Mouse (Mus musculus) C2C12 (cell line): ENCODE results near the gene Memo1. TPM values are rescaled to one million over a fixed set of nuclear protein-coding genes. Genes with fewer than 3 reads are reported as not detected.

Experiments
- H3K27me3 ChIP-seq: one replicate; pipeline ENCODE4 v1.6.1; 2011; ENCODE audit not compliant: control insufficient read depth, insufficient read depth, insufficient read length
- H3K36me3 ChIP-seq: one replicate; pipeline ENCODE4 v1.6.1; 2011; ENCODE audit not compliant: control insufficient read depth, insufficient read depth
- H3K4me3 ChIP-seq: one replicate; pipeline ENCODE4 v1.5.1; 2011; ENCODE audit warnings: mild to moderate bottlenecking, control low read depth; ENCODE audit not compliant: poor library complexity, insufficient read depth, severe bottlenecking
- H3K79me2 ChIP-seq: one replicate; pipeline ENCODE4 v1.6.1; 2011; ENCODE audit not compliant: control insufficient read depth, insufficient read depth
- H3K79me3 ChIP-seq: one replicate; pipeline ENCODE4 v1.6.1; 2011; ENCODE audit warnings: low read depth, control low read depth
- H3ac ChIP-seq: one replicate; pipeline ENCODE3; 2011; ENCODE audit warnings: low read depth; ENCODE audit not compliant: control insufficient read depth, insufficient read length
- CEBPB ChIP-seq: IDR thresholded peaks from one replicate; pipeline ENCODE4 v1.6.1; 2011; ENCODE audit warnings: low read depth, mild to moderate bottlenecking, control low read depth, moderate library complexity
- CTCF ChIP-seq: IDR thresholded peaks from one replicate; pipeline ENCODE4 v1.5.1; 2011; ENCODE audit not compliant: control insufficient read depth, insufficient read depth, insufficient read length
- FOSL1 ChIP-seq: IDR thresholded peaks from one replicate; pipeline ENCODE4 v1.8.0; 2011; ENCODE audit warnings: mild to moderate bottlenecking, low read length; ENCODE audit not compliant: poor library complexity, insufficient read depth, severe bottlenecking
- MAX ChIP-seq: IDR thresholded peaks from one replicate; pipeline ENCODE4 v1.6.1; 2011; ENCODE audit warnings: mild to moderate bottlenecking, control low read depth
- MYOD1 ChIP-seq: IDR thresholded peaks from one replicate; pipeline ENCODE4 v1.6.1; 2011; ENCODE audit warnings: low read depth; ENCODE audit not compliant: control insufficient read depth, insufficient read length
- MYOG ChIP-seq: IDR thresholded peaks from one replicate; pipeline ENCODE4 v1.6.1; 2011; ENCODE audit not compliant: control insufficient read depth, insufficient read length; ENCODE audit errors: extremely low read depth
- USF1 ChIP-seq: IDR thresholded peaks from one replicate; pipeline ENCODE4 v1.6.1; 2011; ENCODE audit warnings: low read depth, mild to moderate bottlenecking, control low read depth, moderate library complexity
- polyA plus RNA-seq: library from polyadenylated mRNA; unstranded; fragments of >200 nt; fragmentation: generic; extraction: Trizol; gene quantifications from one replicate; pipeline ENCODE4 v1.2.1, GENCODE M21; 2012; ENCODE audit warnings: missing spikeins

Gene Memo1
- polyA plus RNA-seq, 1 experiment = 63.5 TPM

GRCm38 (mm10) chr17:74271541-74272268, 23.6 kb downstream of the Memo1 start:
- Histone ChIP-seq H3K79me3 (peaks cover 95% of the 10 kb centered on the region), H3K4me3 (no peak overlapping the region), H3K36me3 (peaks cover 9% of the 10 kb centered on the region), H3ac (no peak overlapping the region), H3K79me2 (peaks cover 98% of the 10 kb centered on the region), H3K27me3 (no peaks in the 10 kb centered on the region)
- TF ChIP-seq MYOG (no peak), CTCF (no peak), MYOD1 (no peak), FOSL1 (no peak), MAX (no peak), CEBPB (no peak), USF1 (no peak)

GRCm38 (mm10) chr17:74270205-74270604, 25.1 kb downstream of the Memo1 start:
- Histone ChIP-seq H3ac (no peak overlapping the region), H3K4me3 (no peak overlapping the region), H3K27me3 (no peaks in the 10 kb centered on the region), H3K79me3 (peaks cover 98% of the 10 kb centered on the region), H3K79me2 (peaks cover 100% of the 10 kb centered on the region), H3K36me3 (peaks cover 9% of the 10 kb centered on the region)
- TF ChIP-seq FOSL1 = no peak
- TF ChIP-seq USF1 = no peak
- no peak for TF ChIP-seq CTCF
- TF ChIP-seq MAX = no peak
- no peak for TF ChIP-seq MYOG
- TF ChIP-seq MYOD1 = no peak
- TF ChIP-seq CEBPB = no peak

- Histone ChIP-seq H3K4me3 (no peak overlapping the region), H3ac (no peak overlapping the region), H3K79me3 (peaks cover 97% of the 10 kb centered on the region), H3K27me3 (no peaks in the 10 kb centered on the region), H3K79me2 (peaks cover 100% of the 10 kb centered on the region), H3K36me3 (peaks cover 5% of the 10 kb centered on the region)
- no peak for TF ChIP-seq CEBPB
- no peak for TF ChIP-seq MYOG
- TF ChIP-seq MAX = no peak
- no peak for TF ChIP-seq CTCF
- no peak for TF ChIP-seq FOSL1
- no peak for TF ChIP-seq USF1
Measured at GRCm38 (mm10) chr17:74267415-74268180, 27.7 kb downstream of the Memo1 start.

- TF ChIP-seq CEBPB = no peak
- no peak for TF ChIP-seq MYOG
- TF ChIP-seq USF1 = no peak
- no peak for TF ChIP-seq CTCF
- TF ChIP-seq MAX = no peak
- Histone ChIP-seq H3K79me2 (peaks cover 100% of the 10 kb centered on the region), H3K4me3 (no peak overlapping the region)
Measured at GRCm38 (mm10) chr17:74265636-74266035, 29.7 kb downstream of the Memo1 start.

GRCm38 (mm10) chr17:74265156-74265505, 30.2 kb downstream of the Memo1 start:
- H3K4me3 ChIP-seq = no peak overlapping the region

More at GRCm38 (mm10) chr17:74265636-74266035, 29.7 kb downstream of the Memo1 start:
- no peak overlapping the region for H3ac ChIP-seq
- H3K27me3 ChIP-seq = no peaks in the 10 kb centered on the region
- H3K79me3 ChIP-seq = peaks cover 98% of the 10 kb centered on the region
- peaks cover 7% of the 10 kb centered on the region for H3K36me3 ChIP-seq

More at GRCm38 (mm10) chr17:74265156-74265505, 30.2 kb downstream of the Memo1 start:
- H3K36me3 ChIP-seq = peaks cover 3% of the 10 kb centered on the region
- no peak overlapping the region for H3ac ChIP-seq
- H3K79me2 ChIP-seq = peaks cover 100% of the 10 kb centered on the region
- peaks cover 98% of the 10 kb centered on the region for H3K79me3 ChIP-seq
- no peak for TF ChIP-seq CTCF
- TF ChIP-seq MAX = no peak
- TF ChIP-seq MYOG = no peak
- no peak for TF ChIP-seq CEBPB
- TF ChIP-seq MYOD1 = no peak
- H3K27me3 ChIP-seq = no peaks in the 10 kb centered on the region
